Mouse (Mus musculus) limb, embryonic 14.5 days (tissue): ENCODE results near the gene Zfp280b. TPM values are rescaled to one million over a fixed set of nuclear protein-coding genes. Genes with fewer than 3 reads are reported as not detected.

Experiments used
- ATAC-seq: fragments of 200-750 bp; cut with Nextera tagmentation; 2 replicates; pipeline ENCODE4 v1.8.0; 2017; ENCODE audit warnings: low read depth, moderate number of reproducible peaks, moderate TSS enrichment; ENCODE audit not compliant: low FRiP score
- DNase-seq: peaks from one replicate; pipeline ENCODE4 v3.0.0-alpha.2; 2015; ENCODE audit warnings: low spot score
- H3K27ac ChIP-seq: fragments of 300-500 bp; sonication (generic); replicated peaks from 2 replicates; pipeline ENCODE4 v1.5.1; 2014; ENCODE audit warnings: low read depth, mild to moderate bottlenecking, low read length, moderate library complexity, mixed read lengths
- H3K27me3 ChIP-seq: fragments of 300-500 bp; sonication (generic); 2 replicates; pipeline ENCODE4 v1.6.1; 2014; ENCODE audit warnings: low read length, mixed read lengths; ENCODE audit not compliant: control insufficient read depth, insufficient read depth
- H3K36me3 ChIP-seq: fragments of 300-500 bp; sonication (generic); 2 replicates; pipeline ENCODE4 v1.6.1; 2014; ENCODE audit warnings: mild to moderate bottlenecking, low read length, moderate library complexity, mixed read lengths; ENCODE audit not compliant: control insufficient read depth, insufficient read depth
- H3K4me1 ChIP-seq: fragments of 300-500 bp; sonication (generic); 2 replicates; pipeline ENCODE4 v1.6.1; 2014; ENCODE audit warnings: antibody characterized with exemption, low read length, mixed read lengths; ENCODE audit not compliant: control insufficient read depth, insufficient read depth
- H3K4me2 ChIP-seq: fragments of 300-500 bp; sonication (generic); replicated peaks from 2 replicates; pipeline ENCODE4 v1.6.1; 2014; ENCODE audit warnings: low read depth, mild to moderate bottlenecking, low read length, moderate library complexity; ENCODE audit not compliant: severe bottlenecking
- H3K4me3 ChIP-seq: fragments of 300-500 bp; sonication (generic); replicated peaks from 2 replicates; pipeline ENCODE4 v1.5.1; 2014; ENCODE audit warnings: low read length
- H3K9ac ChIP-seq: fragments of 300-500 bp; sonication (generic); 2 replicates; pipeline ENCODE4 v1.6.1; 2014; ENCODE audit warnings: mild to moderate bottlenecking, low read depth, low read length, moderate library complexity; ENCODE audit not compliant: severe bottlenecking
- H3K9me3 ChIP-seq: fragments of 300-500 bp; sonication (generic); 2 replicates; pipeline ENCODE4 v1.6.1; 2016; ENCODE audit warnings: low read length; ENCODE audit not compliant: control insufficient read depth
- POLR2A ChIP-seq: fragments of 200-500 bp; IDR thresholded peaks from 2 replicates; pipeline ENCODE4 v1.8.0; 2012; ENCODE audit warnings: inconsistent platforms, mild to moderate bottlenecking, moderate library complexity, borderline replicate concordance; ENCODE audit not compliant: insufficient read depth, insufficient read length; ENCODE audit errors: extremely low read depth
- WGBS: fragments of 180-500 bp; shearing (Covaris S2); extraction: QIAGEN DNeasy Blood & Tissue Kit; methylation state at CpG from one replicate; pipeline ENCODE4 v1.1.7; 2014; 5-methylcytosine and 5-hydroxymethylcytosine counted together
- polyA plus RNA-seq, 2 experiments: library from polyadenylated mRNA; depleted of rRNA in 1 of 2; stranded (reverse) in 1 of 2; unstranded in 1 of 2; fragments of >200 nt; fragmentation: Nextera tagmentation in 1 of 2; extraction: Ambion mirVana in 1 of 2; gene quantifications; 2 replicates each; pipeline versions ENCODE4 v1.2.1 to v1.2.3; 2012 to 2014

Gene Zfp280b
- polyA plus RNA-seq, 2 experiments: 13.7 to 19.6 TPM

DNA sequence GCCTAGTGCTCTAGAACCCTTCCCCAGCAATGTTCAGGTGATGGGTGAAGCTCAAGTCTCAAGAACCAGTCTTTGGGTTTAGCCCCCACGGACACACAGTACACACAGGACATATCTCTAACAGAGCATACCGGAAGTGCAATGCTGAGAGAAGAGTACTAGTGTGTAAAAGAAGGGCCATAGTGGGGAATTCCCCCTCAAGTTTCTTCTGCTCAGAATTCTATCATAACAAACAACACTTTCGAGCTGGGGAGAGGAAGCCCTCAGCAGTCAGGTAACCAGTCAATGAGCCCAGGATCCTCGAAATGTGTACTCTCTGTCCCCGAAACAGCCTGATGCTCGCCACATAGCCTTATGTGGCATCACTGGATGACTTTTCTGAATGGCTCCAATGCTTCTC, 26.1 kb upstream of the Zfp280b start:
- WGBS: 93% methylated on average over 6 of the region's 6 CpGs

DNA sequence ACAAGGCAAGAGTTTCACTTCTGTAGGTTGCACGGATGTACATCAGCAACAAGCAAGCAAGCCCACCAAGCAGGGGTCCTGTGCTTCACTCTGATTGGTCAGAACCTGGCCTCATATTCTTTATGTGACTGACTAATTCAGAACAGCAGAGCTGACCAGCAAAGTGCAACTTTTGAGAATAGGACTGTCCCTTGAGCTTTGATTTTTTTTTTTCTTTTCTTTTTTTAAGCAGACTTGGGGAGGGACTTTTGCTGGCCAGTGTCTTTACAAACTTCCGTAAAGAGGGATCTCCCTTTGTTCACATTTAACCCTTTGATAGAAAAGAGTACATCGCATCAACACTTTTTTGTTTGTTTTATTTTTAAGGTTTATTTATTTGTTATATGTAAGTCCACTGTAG, 22.6 kb upstream of the Zfp280b start:
- no peak for ATAC-seq

More for the DNA sequence above, 26.1 kb upstream of the Zfp280b start:
- no peak for ATAC-seq
- H3K27me3 ChIP-seq: no peaks in the 10 kb centered on the region
- no peak overlapping the region for H3K4me3 ChIP-seq
- no peak for DNase-seq
- no peak overlapping the region for H3K27ac ChIP-seq
- no peak for TF ChIP-seq POLR2A
- H3K9me3 ChIP-seq: no peaks in the 10 kb centered on the region
- no peaks in the 10 kb centered on the region for H3K36me3 ChIP-seq
- no peak overlapping the region for H3K9ac ChIP-seq
- no peak overlapping the region for H3K4me2 ChIP-seq
- no peaks in the 10 kb centered on the region; the same call in 1 of the 2 replicates for H3K4me1 ChIP-seq

DNA sequence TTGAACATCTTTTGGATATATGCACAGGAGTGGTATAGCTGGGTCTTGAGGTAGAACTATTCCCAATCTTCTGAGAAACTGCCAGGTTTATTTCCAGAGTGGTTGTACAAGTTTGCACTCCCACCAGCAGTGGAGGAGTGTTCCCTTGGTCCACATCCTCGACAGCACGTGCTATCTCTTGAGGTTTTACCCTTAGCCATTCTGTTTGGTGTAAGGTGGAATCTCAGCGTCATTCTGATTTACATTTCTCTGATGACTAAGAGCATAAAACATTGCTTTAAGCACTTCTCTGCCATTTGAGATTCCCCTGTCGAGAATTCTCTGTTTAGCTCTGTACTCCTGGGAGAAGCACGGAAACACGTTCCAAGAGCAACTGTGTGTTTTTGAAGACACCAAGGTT, 19.5 kb upstream of the Zfp280b start:
- no peaks in the 10 kb centered on the region for H3K27me3 ChIP-seq
- H3K4me2 ChIP-seq: no peak overlapping the region
- no peak for TF ChIP-seq POLR2A
- WGBS: 75% methylated on average over 6 of the region's 6 CpGs
- H3K9me3 ChIP-seq: no peaks in the 10 kb centered on the region
- H3K4me1 ChIP-seq: no peaks in the 10 kb centered on the region
- no peak overlapping the region for H3K27ac ChIP-seq
- DNase-seq: no peak
- no peak overlapping the region for H3K9ac ChIP-seq
- H3K36me3 ChIP-seq: no peaks in the 10 kb centered on the region
- H3K4me3 ChIP-seq: no peak overlapping the region
- ATAC-seq: no peak

More for the DNA sequence above, 22.6 kb upstream of the Zfp280b start:
- WGBS: 68% methylated on average over 3 of the region's 3 CpGs
- TF ChIP-seq POLR2A: no peak
- Histone ChIP-seq H3K9ac (no peak overlapping the region), H3K4me2 (no peak overlapping the region), H3K9me3 (no peaks in the 10 kb centered on the region), H3K36me3 (no peaks in the 10 kb centered on the region), H3K27me3 (no peaks in the 10 kb centered on the region), H3K27ac (no peak overlapping the region), H3K4me1 (no peaks in the 10 kb centered on the region), H3K4me3 (no peak overlapping the region)
- DNase-seq: no peak

DNA sequence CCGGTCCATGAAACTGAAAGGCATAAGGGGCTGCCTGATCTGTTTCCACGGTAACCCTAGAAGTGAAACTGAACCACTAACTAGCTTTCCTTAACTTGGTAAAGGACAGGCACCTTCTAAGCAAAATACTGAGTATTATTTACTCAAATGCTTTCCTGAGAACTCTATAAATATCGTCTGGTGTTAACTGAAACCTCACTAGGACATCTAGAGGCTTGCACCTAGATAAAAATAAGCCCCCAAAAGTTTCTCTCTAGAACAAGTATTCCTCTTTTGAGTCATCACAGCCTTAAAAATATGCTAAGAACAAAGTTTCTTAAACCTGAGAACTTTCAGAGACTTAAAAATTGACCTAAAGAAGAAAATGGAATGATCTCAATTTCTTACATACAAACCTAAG, 15.6 kb upstream of the Zfp280b start:
- H3K27ac ChIP-seq: no peak overlapping the region
- H3K9ac ChIP-seq: no peak overlapping the region
- WGBS: 83% methylated on average over 3 of the region's 3 CpGs
- DNase-seq (no peak), ATAC-seq (no peak)
- H3K27me3 ChIP-seq: no peaks in the 10 kb centered on the region
- H3K4me2 ChIP-seq: no peak overlapping the region
- H3K4me3 ChIP-seq: no peak overlapping the region
- no peaks in the 10 kb centered on the region for H3K9me3 ChIP-seq
- no peaks in the 10 kb centered on the region for H3K36me3 ChIP-seq
- no peak for TF ChIP-seq POLR2A
- H3K4me1 ChIP-seq: no peaks in the 10 kb centered on the region

DNA sequence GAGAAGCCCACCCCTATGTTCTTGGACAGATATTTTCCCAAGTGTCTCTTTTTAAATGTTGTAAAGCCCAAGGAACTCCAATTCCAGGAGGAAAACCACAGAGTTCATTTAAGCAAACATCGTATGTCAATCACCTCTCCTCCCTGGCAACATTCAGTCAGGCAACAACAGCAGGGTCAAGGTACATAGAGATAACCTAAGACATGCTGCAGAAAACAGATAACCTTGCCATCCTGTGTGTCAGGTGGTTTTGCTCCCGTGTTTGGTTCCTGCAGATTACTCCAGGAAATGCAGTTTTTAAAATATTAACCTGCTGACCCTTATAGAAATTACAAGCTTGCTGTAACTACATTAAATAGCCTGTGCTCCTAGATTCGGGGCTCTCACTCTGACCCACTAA, 10.7 kb upstream of the Zfp280b start:
- no peak overlapping the region for H3K27ac ChIP-seq
- H3K27me3 ChIP-seq: no peaks in the 10 kb centered on the region
- no peaks in the 10 kb centered on the region for H3K4me1 ChIP-seq
- H3K9ac ChIP-seq: no peak overlapping the region
- H3K4me2 ChIP-seq: no peak overlapping the region
- no peaks in the 10 kb centered on the region; the same call in 1 of the 2 replicates for H3K9me3 ChIP-seq
- no peak for DNase-seq
- H3K36me3 ChIP-seq: no peaks in the 10 kb centered on the region
- H3K4me3 ChIP-seq: no peak overlapping the region
- no peak for ATAC-seq
- no peak for TF ChIP-seq POLR2A
- 75% methylated on average over 3 of the region's 3 CpGs for WGBS

DNA sequence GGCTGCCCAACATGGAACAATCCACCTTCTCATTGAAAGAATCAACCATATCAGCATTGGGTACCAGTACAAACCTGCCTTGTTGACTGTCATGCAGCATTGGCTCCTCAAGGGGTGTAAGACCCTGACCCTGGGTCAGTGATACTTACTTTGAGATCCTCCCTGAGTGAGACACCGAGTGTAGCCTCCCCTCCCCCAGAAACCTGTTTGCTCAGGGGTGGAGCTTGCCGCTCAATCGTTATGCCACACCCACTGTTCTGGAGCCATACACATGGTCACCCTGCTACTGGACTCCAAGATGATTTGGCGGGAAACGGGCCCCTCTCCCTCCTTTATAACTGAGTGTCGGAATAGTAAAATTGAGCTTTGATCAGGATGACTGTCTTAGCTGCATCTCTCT, 8.5 kb upstream of the Zfp280b start:
- Histone ChIP-seq H3K27ac (no peak overlapping the region), H3K27me3 (no peaks in the 10 kb centered on the region), H3K9me3 (no peaks in the 10 kb centered on the region; the same call in 1 of the 2 replicates), H3K9ac (no peak overlapping the region), H3K36me3 (no peaks in the 10 kb centered on the region), H3K4me1 (no peaks in the 10 kb centered on the region), H3K4me3 (no peak overlapping the region), H3K4me2 (no peak overlapping the region)
- ATAC-seq (no peak), DNase-seq (no peak)
- no peak for TF ChIP-seq POLR2A
- WGBS: 88% methylated on average over 6 of the region's 6 CpGs
